Mouse (Mus musculus): ENCODE results near the gene Naglu.

The Naglu gene

DNA sequence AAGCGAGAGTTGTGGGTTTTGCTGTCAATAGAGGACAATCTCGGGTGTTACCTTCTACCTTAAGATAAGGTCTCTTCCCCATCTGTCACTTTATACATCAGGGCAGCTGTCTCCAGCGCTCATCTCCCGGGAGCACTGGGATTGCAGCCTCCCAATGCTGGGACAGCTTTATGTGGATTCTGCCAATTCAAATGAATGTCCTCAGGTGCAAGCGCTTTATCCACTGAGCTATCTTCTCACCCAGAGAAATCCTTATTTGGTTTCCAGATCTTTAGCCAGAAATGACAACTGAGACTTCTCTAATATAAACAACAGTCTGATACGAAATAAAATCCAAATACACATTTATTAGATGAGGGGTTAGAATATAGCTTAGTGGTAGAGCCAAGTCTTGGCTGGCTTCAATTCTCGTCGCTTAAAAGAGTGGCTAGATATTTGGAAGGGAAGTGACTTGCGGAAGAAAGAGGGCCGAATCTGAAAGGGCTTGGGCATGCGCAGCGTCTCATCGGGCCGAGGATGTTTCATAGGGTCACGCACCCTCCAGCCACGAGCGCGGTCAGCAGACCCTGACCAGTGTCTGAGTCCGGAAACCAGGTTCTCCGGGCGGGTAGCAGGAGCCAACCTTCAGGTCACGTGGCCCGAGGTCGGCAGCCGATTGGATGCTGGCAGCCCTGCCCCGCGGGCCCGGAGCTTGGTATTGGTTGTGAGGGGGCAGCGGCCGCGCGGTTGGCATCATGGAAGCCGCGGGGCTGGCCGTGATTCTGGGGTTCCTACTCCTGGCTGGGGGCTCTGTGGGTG is at the start of gene Naglu:
Gene Naglu, plus strand, starts transcription at position 622 of the 798 bp plus-strand sequence.
- in situ Hi-C loops (cut with MboI; ENCODE audit: low sequenced_read_pairs) = loop anchor here (10.0 kb wide), 1 partner anchor 175 kb away; no protein-coding TSS in a partner anchor

DNA sequence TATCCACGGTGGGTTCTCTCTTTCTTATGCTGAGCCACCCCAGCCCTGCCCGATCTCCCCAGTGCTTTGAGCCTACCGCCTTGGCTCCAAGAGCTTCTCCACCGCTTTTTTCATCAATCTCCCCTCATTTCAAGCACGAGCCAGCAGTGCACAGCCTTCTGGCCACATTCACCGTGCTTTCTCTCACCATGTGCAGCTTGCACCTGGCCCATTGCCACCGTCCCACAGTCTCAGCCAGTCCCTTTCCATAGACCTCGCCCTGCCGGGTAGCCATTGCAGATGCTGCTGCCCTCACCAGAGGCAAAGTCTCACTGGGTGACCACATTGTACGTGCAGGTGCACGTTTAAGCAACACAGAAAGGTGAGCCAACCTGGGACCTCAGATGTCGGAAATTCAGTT is 46.4 kb upstream of the Naglu start:
- in situ Hi-C loops (cut with MboI; ENCODE audit: low sequenced_read_pairs) = no loop called here

DNA sequence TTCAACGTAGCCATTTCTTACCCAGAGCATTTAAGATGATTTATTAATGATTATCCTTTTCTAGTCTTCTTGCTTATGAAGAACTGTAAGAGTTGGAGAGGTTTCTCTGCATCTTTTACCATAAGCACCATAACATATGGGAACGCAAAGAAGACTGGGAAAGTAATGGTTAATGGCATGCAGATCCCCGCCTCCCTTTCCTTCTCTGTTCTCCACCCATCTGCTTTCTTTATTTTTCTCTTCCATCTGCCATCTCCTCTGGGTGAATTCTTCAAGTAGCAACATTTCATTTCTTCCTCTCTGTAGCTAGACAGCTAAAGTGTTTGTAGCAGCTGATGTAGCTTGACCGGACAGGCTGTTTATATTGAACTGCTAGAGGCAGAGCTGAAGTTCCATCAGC is 45.8 kb upstream of the Naglu start:
- in situ Hi-C loops (cut with MboI; ENCODE audit: low sequenced_read_pairs) = no loop called here

DNA sequence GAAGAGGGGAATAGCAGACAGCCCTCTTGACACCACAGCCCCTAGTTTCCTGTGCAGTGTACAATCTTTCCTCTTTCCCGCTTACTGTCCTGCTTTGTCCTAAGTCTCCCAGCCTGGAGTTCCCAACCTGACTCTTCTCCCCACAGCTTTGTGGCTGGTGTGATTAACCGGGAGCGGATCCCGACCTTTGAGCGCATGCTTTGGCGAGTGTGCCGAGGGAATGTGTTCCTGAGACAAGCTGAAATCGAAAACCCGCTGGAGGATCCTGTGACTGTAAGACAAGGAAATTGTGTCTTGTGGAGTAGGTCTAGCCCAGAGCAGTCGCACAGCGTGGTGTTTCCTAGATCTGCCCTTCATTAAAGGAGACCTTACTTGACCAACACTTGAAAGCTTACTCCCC is 42.7 kb upstream of the Naglu start:
- in situ Hi-C loops (cut with MboI; ENCODE audit: low sequenced_read_pairs) = no loop called here

DNA sequence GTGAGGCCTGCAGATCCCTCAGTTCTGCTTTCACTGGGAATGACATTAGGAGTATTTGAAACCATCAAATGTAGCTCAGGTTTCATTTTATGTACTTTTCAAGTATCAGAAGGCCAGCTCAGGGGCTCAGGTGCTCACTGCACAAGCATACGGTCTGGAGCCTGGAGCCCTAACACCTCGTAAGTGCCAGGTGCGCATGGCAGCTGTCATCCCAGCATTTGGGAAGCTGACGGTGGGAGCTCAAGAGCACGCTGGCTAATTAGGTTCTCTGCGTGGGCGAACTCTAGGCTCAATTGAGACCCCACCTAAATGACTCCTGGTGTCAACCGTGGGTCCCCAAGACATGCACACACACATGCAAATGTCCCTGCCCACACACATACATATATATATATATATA is 40.5 kb upstream of the Naglu start:
- in situ Hi-C loops (cut with MboI; ENCODE audit: low sequenced_read_pairs) = no loop called here

DNA sequence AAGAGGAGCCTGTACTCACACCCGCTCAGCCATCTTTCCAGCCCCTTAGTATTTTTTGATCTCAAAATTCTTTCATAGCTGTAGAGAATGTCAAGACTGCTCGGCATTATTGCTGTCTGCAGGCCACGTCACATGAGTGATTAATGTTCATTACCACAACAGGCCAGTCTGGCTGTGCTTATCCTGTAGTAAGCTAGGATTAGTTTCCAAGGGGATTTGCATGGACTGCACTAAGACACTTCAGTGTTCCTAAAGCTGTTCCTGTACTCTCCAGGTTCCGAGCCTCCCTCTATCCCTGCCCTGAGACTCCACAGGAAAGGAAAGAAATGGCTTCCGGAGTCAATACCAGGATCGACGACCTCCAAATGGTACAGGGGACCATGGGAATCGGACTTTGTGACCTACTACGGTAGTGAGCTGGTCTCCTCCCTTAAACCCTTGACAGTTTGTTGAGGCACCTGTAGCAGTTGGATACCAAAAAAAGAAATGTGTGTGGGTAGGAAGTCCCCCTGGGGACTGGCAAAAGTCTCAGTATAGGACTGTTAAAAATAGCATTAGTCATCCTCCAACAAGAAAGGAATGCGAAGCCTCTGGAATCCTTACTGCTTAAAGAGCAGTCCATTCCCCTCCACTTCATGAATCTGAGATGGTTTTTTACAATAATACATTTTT is 39.5 kb upstream of the Naglu start:
- in situ Hi-C loops (cut with MboI; ENCODE audit: low sequenced_read_pairs) = no loop called here

DNA sequence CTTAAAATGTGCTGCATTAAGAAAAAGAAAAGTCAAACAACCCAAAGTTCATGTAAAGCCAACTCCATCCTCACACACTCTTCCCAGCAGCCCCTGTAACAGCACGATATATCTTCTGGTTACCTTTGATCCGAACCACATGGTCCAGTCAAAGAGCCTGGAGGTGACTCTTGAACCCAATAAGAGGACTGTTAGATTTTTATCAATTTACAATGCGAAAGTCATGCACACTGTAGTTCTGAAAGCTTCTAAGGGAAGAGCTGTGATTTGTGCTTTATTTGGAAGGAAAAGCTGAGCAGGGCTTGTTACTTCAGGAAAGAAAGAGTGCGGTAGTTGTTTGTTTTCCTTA is 39.0 kb upstream of the Naglu start:
- in situ Hi-C loops (cut with MboI; ENCODE audit: low sequenced_read_pairs) = no loop called here

DNA sequence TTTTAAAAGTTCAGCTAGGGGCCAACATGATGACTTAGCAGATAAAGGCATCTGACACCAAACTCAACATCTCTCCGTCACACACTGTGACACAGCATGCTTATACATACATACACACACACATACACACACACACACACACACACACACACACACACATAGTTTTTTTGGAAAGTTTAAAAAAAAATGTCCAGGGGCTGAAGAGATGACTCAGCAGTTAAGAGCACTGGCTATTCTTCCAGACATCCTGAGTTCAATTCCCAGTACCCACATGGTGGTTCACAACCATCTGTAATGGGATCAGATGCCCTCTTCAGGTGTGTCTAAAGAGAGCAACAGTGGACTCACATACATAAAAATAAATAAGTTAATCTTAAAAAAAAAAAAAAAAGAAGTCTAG is 38.3 kb upstream of the Naglu start:
- in situ Hi-C loops (cut with MboI; ENCODE audit: low sequenced_read_pairs) = no loop called here

DNA sequence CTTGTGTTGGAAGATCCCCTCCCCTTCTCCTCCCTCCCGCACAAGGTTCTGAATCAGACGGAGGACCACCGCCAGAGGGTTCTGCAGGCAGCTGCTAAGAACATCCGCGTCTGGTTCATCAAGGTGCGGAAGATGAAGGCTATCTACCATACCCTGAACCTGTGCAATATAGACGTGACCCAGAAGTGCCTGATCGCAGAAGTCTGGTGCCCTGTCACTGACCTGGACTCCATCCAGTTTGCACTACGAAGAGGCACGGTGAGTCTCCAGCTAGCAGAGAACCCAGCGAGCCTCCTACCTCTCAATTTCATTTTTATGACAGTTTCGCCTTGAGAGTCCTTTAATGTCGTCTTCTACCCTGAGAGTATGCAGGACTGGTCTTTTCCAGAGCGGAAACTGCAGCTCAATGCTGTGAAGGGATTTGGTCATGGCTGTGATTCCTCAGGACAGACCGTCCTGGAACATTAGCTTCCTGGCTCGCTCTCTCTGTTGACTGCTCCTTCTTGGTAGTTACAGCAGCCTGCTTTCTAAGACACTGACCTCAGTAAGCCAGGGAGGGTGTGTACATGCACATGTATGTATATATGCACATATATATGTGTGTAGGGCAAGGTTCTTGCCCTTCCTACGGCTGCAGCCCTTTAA is 35.8 kb upstream of the Naglu start:
- in situ Hi-C loops (cut with MboI; ENCODE audit: low sequenced_read_pairs) = no loop called here

DNA sequence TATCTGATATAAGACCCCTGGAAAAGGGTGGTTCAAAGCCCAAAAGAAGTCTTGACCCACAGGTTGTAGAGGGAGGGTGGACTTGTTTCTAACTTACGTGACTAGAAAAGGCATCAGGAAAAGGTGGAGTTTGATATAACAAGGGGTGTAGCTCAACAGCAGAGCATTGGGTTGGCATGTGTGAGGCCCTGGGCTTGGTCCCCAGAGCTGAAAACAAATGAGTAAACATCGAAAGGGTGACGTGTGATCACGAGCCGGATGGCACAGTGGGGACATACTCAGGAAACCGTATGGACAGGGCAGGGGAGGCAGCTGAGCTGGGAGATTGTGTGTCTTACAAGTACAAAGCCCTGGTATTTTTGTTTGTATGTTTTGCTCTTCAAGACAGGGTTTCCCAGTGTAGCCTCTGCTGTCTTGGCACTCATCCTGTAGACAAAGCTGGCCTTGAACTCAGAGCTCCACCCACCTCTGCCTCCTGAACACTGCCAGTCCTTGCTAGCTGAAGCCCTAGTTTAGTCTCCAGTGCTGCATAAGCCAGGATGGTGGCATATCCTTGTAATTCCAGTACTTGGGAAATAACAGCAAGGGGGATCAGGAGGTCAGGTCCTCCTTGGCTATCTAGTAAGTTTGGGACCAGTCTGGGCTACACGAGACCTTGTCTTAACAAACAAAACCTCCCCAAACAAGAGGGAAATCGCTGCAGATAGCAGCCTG is 35.0 kb upstream of the Naglu start:
- in situ Hi-C loops (cut with MboI; ENCODE audit: low sequenced_read_pairs) = no loop called here

DNA sequence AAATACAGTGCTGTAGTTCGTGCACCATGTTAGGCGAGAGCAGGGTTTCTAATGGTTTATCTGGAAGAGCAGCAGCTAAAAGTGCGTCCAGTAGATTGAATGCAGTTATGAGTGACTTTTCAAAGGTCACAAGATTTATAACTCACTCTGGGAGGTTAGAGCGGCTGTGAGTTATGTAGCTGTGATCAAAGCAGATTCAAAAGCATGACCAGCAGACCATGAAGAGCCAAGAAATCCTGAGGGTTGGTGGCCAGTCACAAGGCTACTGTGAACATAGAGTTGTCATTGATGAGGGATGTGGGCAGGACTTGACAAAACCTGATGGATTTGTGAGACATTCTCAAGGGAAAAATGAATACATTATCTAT is 34.5 kb upstream of the Naglu start:
- in situ Hi-C loops (cut with MboI; ENCODE audit: low sequenced_read_pairs) = no loop called here

DNA sequence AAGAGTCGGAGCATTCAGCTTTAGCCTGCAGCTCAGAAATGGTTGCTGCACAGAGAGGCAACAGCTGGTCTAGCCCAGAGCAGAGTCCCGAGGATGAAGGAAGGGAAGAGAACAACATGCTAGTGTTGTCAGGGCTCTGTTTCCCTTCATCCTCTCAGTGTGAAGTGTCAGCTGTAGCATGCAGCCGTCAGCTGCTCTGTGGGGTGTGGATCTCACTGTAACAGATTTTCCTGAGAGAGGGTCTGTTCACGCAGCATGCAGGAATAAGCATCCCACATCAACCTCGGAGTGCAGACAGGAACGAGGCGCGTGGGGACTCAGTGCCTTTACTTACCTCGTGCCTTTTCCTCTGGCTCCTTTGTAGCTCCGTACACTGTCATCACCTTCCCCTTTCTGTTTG is 32.0 kb upstream of the Naglu start:
- in situ Hi-C loops (cut with MboI; ENCODE audit: low sequenced_read_pairs) = no loop called here

DNA sequence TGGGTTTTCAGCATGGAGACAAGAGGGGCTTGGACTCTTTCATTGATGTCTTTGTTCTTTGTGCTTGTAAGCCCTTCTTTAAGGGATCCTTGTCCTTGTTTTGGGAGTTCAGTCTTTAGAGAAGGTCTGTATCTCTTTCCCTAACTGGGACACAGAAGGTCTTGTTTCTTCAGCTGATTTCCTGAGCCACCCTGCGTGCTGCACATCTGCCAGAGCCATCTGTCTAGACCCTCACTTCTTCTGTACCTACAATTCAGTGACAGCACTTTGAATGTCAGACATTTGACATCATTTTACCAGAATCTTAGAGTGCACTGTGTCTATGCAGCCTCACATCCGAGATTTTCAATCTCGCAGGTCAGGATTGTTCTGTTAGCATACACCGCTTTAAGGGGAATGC is 24.0 kb upstream of the Naglu start:
- in situ Hi-C loops (cut with MboI; ENCODE audit: low sequenced_read_pairs) = no loop called here

DNA sequence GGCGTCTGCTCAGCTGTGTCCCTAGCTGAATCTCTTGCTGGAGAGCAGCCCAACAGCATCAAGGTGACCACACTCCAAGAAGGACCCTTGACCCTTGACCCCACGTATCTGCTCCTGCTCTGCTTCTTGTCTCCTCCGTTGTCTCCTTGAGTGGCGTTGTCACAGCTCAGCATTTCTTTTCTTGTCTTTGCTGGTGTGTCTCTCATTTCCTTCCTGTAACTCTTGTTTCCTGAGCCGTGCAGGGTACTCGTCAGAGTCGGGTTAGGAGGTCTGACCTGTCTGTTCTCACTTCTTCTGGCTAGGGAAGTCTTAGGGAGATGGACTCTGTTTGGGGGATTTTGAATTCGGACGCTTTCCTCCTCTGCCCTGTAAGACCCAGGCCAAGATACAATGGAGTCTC is 23.4 kb upstream of the Naglu start:
- in situ Hi-C loops (cut with MboI; ENCODE audit: low sequenced_read_pairs) = no loop called here

DNA sequence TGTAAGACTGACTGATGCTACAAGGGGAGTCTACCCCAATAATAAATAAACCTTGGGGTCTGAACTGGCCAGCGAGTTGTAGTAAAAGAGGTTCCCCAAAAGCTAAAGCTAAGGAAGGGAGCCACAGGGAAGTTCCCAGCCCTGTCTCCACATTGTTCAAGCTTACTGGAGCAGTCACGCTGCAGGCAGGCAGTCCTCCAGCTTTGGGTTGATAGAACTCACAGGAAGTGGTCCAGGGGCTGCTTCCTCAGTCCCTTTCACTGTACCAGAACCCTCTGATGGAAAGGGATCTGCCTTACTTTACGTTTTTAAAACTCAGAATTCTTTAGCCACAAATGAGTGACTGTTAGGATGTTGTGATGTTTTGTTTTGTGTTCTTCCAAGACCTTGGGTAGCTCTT is 22.3 kb upstream of the Naglu start:
- in situ Hi-C loops (cut with MboI; ENCODE audit: low sequenced_read_pairs) = no loop called here

DNA sequence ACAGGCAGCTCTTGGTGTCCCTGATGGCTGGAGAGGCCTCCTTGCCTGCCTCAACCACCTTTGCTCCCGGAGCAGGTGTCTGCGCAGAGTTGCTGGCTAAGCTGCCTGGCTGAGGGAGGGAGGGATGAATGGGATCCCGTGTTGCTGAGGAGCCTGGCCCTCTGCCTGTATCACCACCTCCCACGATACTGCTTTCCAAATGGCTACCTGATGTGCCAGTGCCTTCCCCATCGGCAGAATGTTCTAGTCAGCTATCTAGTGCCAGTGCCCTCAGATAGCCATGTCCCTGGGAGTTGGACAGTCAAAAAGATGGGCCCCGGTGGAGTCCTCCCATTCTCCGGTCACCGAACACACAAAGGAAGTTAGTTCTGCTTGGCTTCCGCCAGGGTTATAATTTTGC is 19.5 kb upstream of the Naglu start:
- in situ Hi-C loops (cut with MboI; ENCODE audit: low sequenced_read_pairs) = no loop called here

DNA sequence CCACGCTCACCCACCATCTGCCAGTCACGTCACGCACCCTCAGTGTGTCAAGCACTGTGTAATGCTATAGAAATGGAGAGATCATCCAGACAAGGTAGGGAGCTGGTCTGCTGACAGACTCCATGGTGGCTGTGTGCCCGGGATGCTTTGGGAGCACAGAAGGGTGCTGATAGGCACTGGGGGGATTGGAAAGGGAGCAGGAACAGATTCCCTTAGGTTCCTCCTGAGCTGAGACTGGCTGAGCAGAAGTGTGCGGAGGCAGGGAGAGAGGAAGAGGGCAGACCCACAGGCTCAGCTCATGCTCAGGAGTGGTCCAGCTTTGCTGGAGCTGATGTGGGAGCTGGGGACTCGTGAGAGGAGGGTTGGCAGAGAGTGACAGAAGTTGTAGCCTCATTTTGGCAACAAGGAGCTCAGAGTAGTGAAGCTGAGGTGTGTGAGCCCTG is 18.7 kb upstream of the Naglu start:
- in situ Hi-C loops (cut with MboI; ENCODE audit: low sequenced_read_pairs) = no loop called here

DNA sequence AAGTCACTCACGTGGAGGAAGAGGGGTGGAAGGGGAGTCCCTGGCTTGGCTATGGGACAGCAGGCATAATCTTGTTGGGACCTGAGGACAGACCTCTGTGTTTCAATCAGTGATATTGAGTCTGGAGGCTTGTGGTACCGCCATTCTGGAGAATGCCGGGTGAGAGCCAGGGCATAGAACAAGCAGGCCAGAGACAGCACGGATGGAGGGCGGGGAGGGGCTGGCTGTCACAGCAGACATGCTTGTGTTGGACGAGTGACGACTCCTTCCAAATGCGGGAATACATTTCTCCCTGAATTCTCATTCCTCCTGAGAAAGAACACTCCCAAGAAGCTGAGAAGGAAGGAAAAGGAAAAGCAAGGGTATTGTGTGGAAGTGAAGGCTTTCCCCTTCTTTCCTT is 18.2 kb upstream of the Naglu start:
- in situ Hi-C loops (cut with MboI; ENCODE audit: low sequenced_read_pairs) = no loop called here

DNA sequence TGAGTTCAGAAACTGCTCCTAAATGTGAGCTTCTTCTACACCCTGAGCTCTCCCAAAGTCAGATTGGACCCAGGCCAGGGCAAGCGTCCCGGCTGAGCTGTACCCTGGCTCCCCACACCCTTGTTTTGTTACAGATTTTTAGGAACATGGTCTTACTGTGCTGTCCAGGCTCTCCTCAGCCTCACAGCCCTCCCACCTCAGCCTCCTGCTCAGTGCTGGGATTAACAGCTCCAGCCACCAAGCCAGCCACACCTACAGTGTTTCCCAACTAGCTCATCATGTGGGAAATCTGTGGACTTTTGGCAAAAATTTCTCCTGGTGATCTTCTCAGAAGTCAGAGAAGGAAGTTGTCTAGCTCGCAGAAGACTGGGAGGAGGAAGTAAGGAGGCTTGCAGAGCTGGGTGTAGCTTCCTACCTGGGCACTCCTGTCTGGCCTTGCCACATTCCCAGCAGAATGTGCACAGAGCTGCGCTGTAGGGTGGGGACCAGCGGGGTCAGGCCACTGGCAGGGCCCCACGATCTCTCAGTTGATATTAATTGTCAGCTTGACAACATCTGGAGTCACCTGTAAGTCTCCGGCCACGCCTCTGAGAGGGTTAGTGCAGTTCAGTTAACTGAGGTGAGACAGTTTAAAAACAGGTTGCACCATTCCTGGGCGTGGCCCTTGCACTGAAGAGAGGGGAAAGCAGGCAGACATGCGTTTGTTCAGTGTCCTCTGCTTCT is 16.9 kb upstream of the Naglu start:
- in situ Hi-C loops (cut with MboI; ENCODE audit: low sequenced_read_pairs) = no loop called here

DNA sequence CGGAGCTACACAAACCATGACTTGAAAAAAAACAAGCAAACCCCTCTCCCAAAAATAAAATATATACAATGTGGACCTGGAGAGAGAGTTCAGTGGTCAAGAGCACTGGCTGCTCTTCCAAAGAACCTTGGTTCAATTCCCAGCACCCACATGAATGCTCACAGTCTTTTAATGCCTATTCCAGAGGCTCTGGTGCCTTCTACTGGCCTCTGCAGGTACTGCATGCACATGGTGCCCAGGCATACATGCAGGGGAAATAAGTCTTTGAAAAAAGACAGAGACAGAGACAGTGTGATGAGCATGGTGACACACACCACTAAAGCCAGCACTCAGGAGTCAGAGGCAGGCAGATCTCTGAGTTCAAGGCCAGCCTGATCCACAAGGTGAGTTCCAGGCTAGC is 15.8 kb upstream of the Naglu start:
- in situ Hi-C loops (cut with MboI; ENCODE audit: low sequenced_read_pairs) = no loop called here

DNA sequence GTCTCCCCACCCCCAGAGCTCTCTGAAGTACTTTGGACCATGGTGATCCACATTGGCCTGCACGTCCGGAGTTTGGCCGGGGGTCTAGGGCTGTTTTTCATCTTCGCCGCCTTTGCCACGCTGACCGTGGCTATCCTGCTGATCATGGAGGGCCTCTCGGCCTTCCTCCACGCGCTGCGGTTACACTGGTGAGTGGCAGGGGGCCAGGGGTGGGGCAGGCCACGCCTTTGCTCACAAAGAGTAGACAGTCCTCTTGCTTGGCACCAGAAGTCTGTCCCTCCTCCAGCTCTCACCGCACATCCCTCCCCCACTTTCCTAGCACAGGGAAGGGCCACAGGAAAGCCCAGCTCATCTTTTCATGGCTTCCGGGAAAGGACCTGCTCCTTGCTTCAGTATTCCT is 14.4 kb upstream of the Naglu start:
- in situ Hi-C loops (cut with MboI; ENCODE audit: low sequenced_read_pairs) = loop anchor here (5.0 kb wide), 1 partner anchor 73 kb away; no protein-coding TSS in a partner anchor

Measured in CH12F3 (cell line).